ENCODE assay signal across 18 mouse cellular contexts in genomic region chr7:116238320-116238719, GRCm38 (mm10).
A peak's percentile ranks its signal among the peaks of the same experiment; 100 is the strongest.
DNase-seq lines count a peak whose midpoint lies in the region; ATAC-seq and TF ChIP-seq lines count a peak whose summit lies in the region.
"Had no signal": no experiment of that assay in that cellular context is flagged by ENCODE, and none has a peak within 500 bp of the region (broad histone marks: within the 10 kb centered on the region; RNA-seq: fewer than 3 reads in every experiment).

No protein-coding gene starts in this region.

- H3K9ac ChIP-seq in forebrain, embryonic 12.5 days, result no peak overlapping the region
- no peak overlapping the region for H3K9ac ChIP-seq in forebrain, embryonic 11.5 days (ENCODE audit: low read length)
- H3K9ac ChIP-seq in heart, embryonic 16.5 days (ENCODE audit: low read length), result peak overlapping the region; percentile 40; the same call in 1 of the 2 replicates
- H3K9ac ChIP-seq in neural tube, embryonic 15.5 days (replicated peaks), result no peak overlapping the region
- H3K9ac ChIP-seq in intestine, postnatal 0 days (ENCODE audit: low read depth, low read length), result no peak overlapping the region
- H3K9ac ChIP-seq: stomach, embryonic 15.5 days had no signal

- TF ChIP-seq CTCF in intestine, postnatal 0 days (IDR thresholded peaks at IDR 0.05; ENCODE audit: low read depth), result no peak

- no peak overlapping the region for H3K27ac ChIP-seq in forebrain, embryonic 12.5 days
- H3K27ac ChIP-seq in forebrain, embryonic 11.5 days (ENCODE audit: low read depth, low read length), result no peak overlapping the region
- H3K27ac ChIP-seq in heart, embryonic 16.5 days (ENCODE audit: low read length), result peak overlapping the region; percentile 86
- no peak overlapping the region for H3K27ac ChIP-seq in neural tube, embryonic 15.5 days (replicated peaks)
- H3K27ac ChIP-seq in intestine, postnatal 0 days (ENCODE audit: low read depth, low read length), result no peak overlapping the region
- H3K27ac ChIP-seq: gastrocnemius, adult 2 months; intestine, embryonic 15.5 days; kidney, embryonic 15.5 days; midbrain, embryonic 12.5 days; neural tube, embryonic 12.5 days; stomach, embryonic 15.5 days had no signal

- H3K27me3 ChIP-seq in forebrain, embryonic 12.5 days, result peaks cover 28% of the 10 kb centered on the region
- peaks cover 5% of the 10 kb centered on the region for H3K27me3 ChIP-seq in forebrain, embryonic 11.5 days (ENCODE audit: control insufficient read depth, insufficient read depth, low read length)
- H3K27me3 ChIP-seq in heart, embryonic 16.5 days (ENCODE audit: control insufficient read depth, insufficient read depth, low read length), result no peaks in the 10 kb centered on the region; the same call in 1 of the 2 replicates
- H3K27me3 ChIP-seq in neural tube, embryonic 15.5 days (replicated peaks), result peaks cover 19% of the 10 kb centered on the region
- H3K27me3 ChIP-seq in intestine, postnatal 0 days (replicated peaks; ENCODE audit: control insufficient read depth, insufficient read depth, low read length), result no peaks in the 10 kb centered on the region; the same call in 1 of the 2 replicates
- H3K27me3 ChIP-seq: stomach, embryonic 15.5 days had no signal

- H3K4me3 ChIP-seq in forebrain, embryonic 12.5 days (replicated peaks), result no peak overlapping the region
- H3K4me3 ChIP-seq in forebrain, embryonic 11.5 days (ENCODE audit: low read depth, low read length), result no peak overlapping the region
- H3K4me3 ChIP-seq in heart, embryonic 16.5 days (ENCODE audit: low read length), result peak overlapping the region; percentile 57; the same call in 1 of the 2 replicates
- peak overlapping the region; percentile 50; the same call in 1 of the 2 replicates for H3K4me3 ChIP-seq in neural tube, embryonic 15.5 days (replicated peaks)
- H3K4me3 ChIP-seq in intestine, postnatal 0 days (ENCODE audit: low read depth, low read length), result no peak overlapping the region

- H3K4me2 ChIP-seq in forebrain, embryonic 12.5 days, result 0 out of 2 replicates have a peak overlapping the region, but pooled peaks have one; percentile 86
- no peak overlapping the region for H3K4me2 ChIP-seq in forebrain, embryonic 11.5 days (ENCODE audit: low read depth, low read length, severe bottlenecking)
- H3K4me2 ChIP-seq in heart, embryonic 16.5 days (ENCODE audit: low read depth, low read length), result peak overlapping the region; percentile 64
- no peak overlapping the region for H3K4me2 ChIP-seq in neural tube, embryonic 15.5 days
- no peak overlapping the region; the same call in 1 of the 2 replicates for H3K4me2 ChIP-seq in intestine, postnatal 0 days (replicated peaks; ENCODE audit: low read depth)

- H3K4me1 ChIP-seq in forebrain, embryonic 12.5 days, result peaks cover 44% of the 10 kb centered on the region
- peaks cover 13% of the 10 kb centered on the region; the same call in 1 of the 2 replicates for H3K4me1 ChIP-seq in forebrain, embryonic 11.5 days (replicated peaks; ENCODE audit: control insufficient read depth, insufficient read depth, low read length)
- H3K4me1 ChIP-seq in heart, embryonic 16.5 days (ENCODE audit: control insufficient read depth, insufficient read depth, low read length), result peaks cover 40% of the 10 kb centered on the region
- H3K4me1 ChIP-seq in neural tube, embryonic 15.5 days, result peaks cover 48% of the 10 kb centered on the region
- peaks cover 16% of the 10 kb centered on the region; the same call in 1 of the 2 replicates for H3K4me1 ChIP-seq in intestine, postnatal 0 days (replicated peaks; ENCODE audit: control insufficient read depth, insufficient read depth, low read length)

- no peak for ATAC-seq in forebrain, embryonic 12.5 days (ENCODE audit: low FRiP score)
- ATAC-seq in forebrain, embryonic 11.5 days (replicated peaks; ENCODE audit: low FRiP score), result no peak
- ATAC-seq in heart, embryonic 16.5 days (replicated peaks; ENCODE audit: extremely low read depth, insufficient read depth, low FRiP score), result no peak
- ATAC-seq in neural tube, embryonic 15.5 days (ENCODE audit: low FRiP score), result no peak
- ATAC-seq in intestine, postnatal 0 days, result no peak

- H3K36me3 ChIP-seq in forebrain, embryonic 12.5 days (replicated peaks), result no peaks in the 10 kb centered on the region
- no peaks in the 10 kb centered on the region for H3K36me3 ChIP-seq in forebrain, embryonic 11.5 days (ENCODE audit: control insufficient read depth, insufficient read depth, low read length)
- no peaks in the 10 kb centered on the region for H3K36me3 ChIP-seq in heart, embryonic 16.5 days (ENCODE audit: control insufficient read depth, insufficient read depth)
- H3K36me3 ChIP-seq in neural tube, embryonic 15.5 days, result no peaks in the 10 kb centered on the region
- H3K36me3 ChIP-seq in intestine, postnatal 0 days (ENCODE audit: control insufficient read depth, insufficient read depth), result no peaks in the 10 kb centered on the region
- H3K36me3 ChIP-seq: hindbrain, embryonic 10.5 days; intestine, embryonic 15.5 days; kidney, embryonic 15.5 days; midbrain, embryonic 12.5 days; neural tube, embryonic 12.5 days; stomach, embryonic 15.5 days had no signal

- 68% methylated on average over 4 of the region's 4 CpGs for WGBS in forebrain, embryonic 12.5 days
- WGBS in forebrain, embryonic 11.5 days, result 74% methylated on average over 4 of the region's 4 CpGs
- WGBS in heart, embryonic 16.5 days, result 65% methylated on average over 4 of the region's 4 CpGs
- WGBS in neural tube, embryonic 15.5 days, result 68% methylated on average over 4 of the region's 4 CpGs
- 83% methylated on average over 4 of the region's 4 CpGs for WGBS in intestine, postnatal 0 days

- no peak for DNase-seq in forebrain, embryonic 11.5 days (ENCODE audit: low spot score)
- no peak for DNase-seq in heart, adult 9 months (ENCODE audit: low spot score in 2 of 2)
- DNase-seq in neural tube, embryonic 10.5 days (ENCODE audit: extremely low spot score, low spot score), result no peak
- peak; percentile 59 for DNase-seq in thymus, postnatal 4 days
- DNase-seq: adrenal gland, adult 8-10 months; forebrain, postnatal 0 days; spleen, adult 18-20 months had no signal

- H3K9me3 ChIP-seq in forebrain, embryonic 12.5 days, result no peaks in the 10 kb centered on the region
- no peaks in the 10 kb centered on the region for H3K9me3 ChIP-seq in forebrain, embryonic 11.5 days (ENCODE audit: control insufficient read depth, low read length)
- H3K9me3 ChIP-seq in heart, embryonic 16.5 days (replicated peaks; ENCODE audit: control insufficient read depth, low read length), result no peaks in the 10 kb centered on the region
- no peaks in the 10 kb centered on the region for H3K9me3 ChIP-seq in neural tube, embryonic 15.5 days (replicated peaks)
- no peaks in the 10 kb centered on the region for H3K9me3 ChIP-seq in intestine, postnatal 0 days (ENCODE audit: control insufficient read depth)
- H3K9me3 ChIP-seq: hindbrain, embryonic 10.5 days; intestine, embryonic 15.5 days; kidney, embryonic 15.5 days; midbrain, embryonic 12.5 days; neural tube, embryonic 12.5 days; stomach, embryonic 15.5 days had no signal

Comparison
In these comparisons a context has a peak if more than half of its experiments do, and no peak if none do; other contexts are left out.
1. H3K4me2 ChIP-seq: peak in forebrain, embryonic 12.5 days (single experiment) and heart, embryonic 16.5 days (single experiment); none in forebrain, embryonic 11.5 days (single experiment), neural tube, embryonic 15.5 days (single experiment) and intestine, postnatal 0 days (single experiment).
2. H3K4me3 ChIP-seq: peak in heart, embryonic 16.5 days (single experiment) and neural tube, embryonic 15.5 days (single experiment); none in forebrain, embryonic 12.5 days (single experiment), forebrain, embryonic 11.5 days (single experiment) and intestine, postnatal 0 days (single experiment).